Mouse (Mus musculus) ES-Bruce4 (cell line): ENCODE data around the gene Perp.

Experiments
- CTCF ChIP-seq: IDR thresholded peaks from one replicate; pipeline ENCODE4 v1.8.1; 2011; ENCODE audit warnings: low read depth, low read length
- EP300 ChIP-seq: IDR thresholded peaks from 2 replicates; pipeline ENCODE4 v1.6.1; 2011; ENCODE audit warnings: low read depth, low read length; ENCODE audit not compliant: insufficient read depth
- POLR2A ChIP-seq: IDR thresholded peaks from one replicate; pipeline ENCODE4 v1.8.1; 2011; ENCODE audit warnings: low read length; ENCODE audit not compliant: insufficient read depth

DNA sequence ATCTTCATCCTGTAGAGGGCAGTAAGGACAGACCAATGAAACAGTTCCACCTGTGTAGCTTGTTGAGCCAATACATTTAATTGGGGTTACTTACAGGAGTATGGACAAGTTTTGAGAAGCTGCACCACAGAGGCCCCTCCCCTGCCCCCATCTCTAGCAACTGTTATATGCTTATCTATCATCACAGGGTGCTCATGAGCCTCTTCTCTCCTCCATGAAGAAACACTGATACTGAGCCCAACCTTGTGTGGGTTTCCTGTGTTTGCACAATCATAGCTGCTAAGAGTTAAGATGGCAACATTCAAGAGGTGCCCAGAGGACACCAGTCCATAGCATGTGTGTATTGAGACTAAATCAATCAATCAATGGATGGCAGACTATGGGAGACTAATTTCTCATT lies 46.3 kb downstream of the Perp start:
- TF ChIP-seq CTCF (no peak), POLR2A (no peak), EP300 (no peak)
